Mouse (Mus musculus) embryonic facial prominence, embryonic 15.5 days (tissue): ENCODE measurements around the gene Egln1. TPM values are rescaled to one million over a fixed set of nuclear protein-coding genes. Genes with fewer than 3 reads are reported as not detected.

Experiments used
- ATAC-seq: fragments of 200-750 bp; cut with Nextera tagmentation; 2 replicates; pipeline ENCODE4 v1.8.0; 2017; ENCODE audit warnings: low read depth, moderate TSS enrichment; ENCODE audit not compliant: insufficient number of reproducible peaks, low FRiP score, low TSS enrichment
- H3K27ac ChIP-seq: fragments of 300-500 bp; sonication (generic); replicated peaks from 2 replicates; pipeline ENCODE4 v1.5.1; 2015; ENCODE audit warnings: mild to moderate bottlenecking, inconsistent platforms
- H3K27me3 ChIP-seq: fragments of 300-500 bp; sonication (generic); 2 replicates; pipeline ENCODE4 v1.6.1; 2015; ENCODE audit warnings: inconsistent platforms
- H3K36me3 ChIP-seq: fragments of 300-500 bp; sonication (generic); 2 replicates; pipeline ENCODE4 v1.6.1; 2015; ENCODE audit warnings: mild to moderate bottlenecking, inconsistent platforms
- H3K4me1 ChIP-seq: fragments of 300-500 bp; sonication (generic); 2 replicates; pipeline ENCODE4 v1.6.1; 2015; ENCODE audit warnings: inconsistent platforms
- H3K4me2 ChIP-seq: fragments of 300-500 bp; sonication (generic); replicated peaks from 2 replicates; pipeline ENCODE4 v1.6.1; 2015; ENCODE audit warnings: mild to moderate bottlenecking, inconsistent platforms
- H3K4me3 ChIP-seq: fragments of 300-500 bp; sonication (generic); replicated peaks from 2 replicates; pipeline ENCODE4 v1.5.1; 2015; ENCODE audit warnings: mild to moderate bottlenecking, inconsistent platforms
- H3K9ac ChIP-seq: fragments of 300-500 bp; sonication (generic); 2 replicates; pipeline ENCODE4 v1.6.1; 2015; ENCODE audit warnings: inconsistent platforms
- H3K9me3 ChIP-seq: fragments of 300-500 bp; sonication (generic); replicated peaks from 2 replicates; pipeline ENCODE4 v1.6.1; 2016; ENCODE audit warnings: inconsistent platforms
- WGBS: fragments of 180-500 bp; shearing (Covaris S2); methylation state at CpG from one replicate; pipeline ENCODE4 v1.1.7; 2015; 5-methylcytosine and 5-hydroxymethylcytosine counted together
- polyA plus RNA-seq: library from polyadenylated mRNA; unstranded; fragments of >200 nt; fragmentation: Nextera tagmentation; extraction: Ambion mirVana; gene quantifications from 2 replicates; pipeline ENCODE4 v1.2.1, GENCODE M21; 2015

The Egln1 gene
- polyA plus RNA-seq, 1 experiment from 2014 or later = 13.6 TPM

- H3K27ac ChIP-seq = no peak overlapping the region
- H3K27me3 ChIP-seq = no peaks in the 10 kb centered on the region
- H3K4me2 ChIP-seq = no peak overlapping the region
- H3K4me1 ChIP-seq = peaks cover 5% of the 10 kb centered on the region
- no peaks in the 10 kb centered on the region for H3K36me3 ChIP-seq
- H3K9me3 ChIP-seq = no peaks in the 10 kb centered on the region
- H3K4me3 ChIP-seq = no peak overlapping the region
- ATAC-seq = no peak
- H3K9ac ChIP-seq = no peak overlapping the region
- 91% methylated on average over 8 of the region's 8 CpGs for WGBS
Measured at GRCm38 (mm10) chr8:124964966-124965365, 15.8 kb upstream of the Egln1 start.

GRCm38 (mm10) chr8:124963246-124963645 lies 14.1 kb upstream of the Egln1 start:
- H3K27ac ChIP-seq = no peak overlapping the region
- H3K36me3 ChIP-seq = no peaks in the 10 kb centered on the region
- H3K9me3 ChIP-seq = no peaks in the 10 kb centered on the region
- no peak overlapping the region for H3K4me3 ChIP-seq
- H3K4me1 ChIP-seq = peaks cover 12% of the 10 kb centered on the region
- no peak for ATAC-seq
- 93% methylated on average over 5 of the region's 5 CpGs for WGBS
- no peak overlapping the region for H3K9ac ChIP-seq
- H3K4me2 ChIP-seq = no peak overlapping the region
- no peaks in the 10 kb centered on the region for H3K27me3 ChIP-seq

GRCm38 (mm10) chr8:124960226-124960880 lies 11.2 kb upstream of the Egln1 start:
- no peak for ATAC-seq
- 16% methylated on average over 8 of the region's 8 CpGs for WGBS
- Histone ChIP-seq H3K27ac (peak overlapping the region; percentile 34; the same call in 1 of the 2 replicates), H3K36me3 (no peaks in the 10 kb centered on the region), H3K4me1 (peaks cover 12% of the 10 kb centered on the region), H3K9ac (no peak overlapping the region), H3K4me2 (no peak overlapping the region), H3K9me3 (no peaks in the 10 kb centered on the region), H3K4me3 (no peak overlapping the region), H3K27me3 (no peaks in the 10 kb centered on the region)

DNA sequence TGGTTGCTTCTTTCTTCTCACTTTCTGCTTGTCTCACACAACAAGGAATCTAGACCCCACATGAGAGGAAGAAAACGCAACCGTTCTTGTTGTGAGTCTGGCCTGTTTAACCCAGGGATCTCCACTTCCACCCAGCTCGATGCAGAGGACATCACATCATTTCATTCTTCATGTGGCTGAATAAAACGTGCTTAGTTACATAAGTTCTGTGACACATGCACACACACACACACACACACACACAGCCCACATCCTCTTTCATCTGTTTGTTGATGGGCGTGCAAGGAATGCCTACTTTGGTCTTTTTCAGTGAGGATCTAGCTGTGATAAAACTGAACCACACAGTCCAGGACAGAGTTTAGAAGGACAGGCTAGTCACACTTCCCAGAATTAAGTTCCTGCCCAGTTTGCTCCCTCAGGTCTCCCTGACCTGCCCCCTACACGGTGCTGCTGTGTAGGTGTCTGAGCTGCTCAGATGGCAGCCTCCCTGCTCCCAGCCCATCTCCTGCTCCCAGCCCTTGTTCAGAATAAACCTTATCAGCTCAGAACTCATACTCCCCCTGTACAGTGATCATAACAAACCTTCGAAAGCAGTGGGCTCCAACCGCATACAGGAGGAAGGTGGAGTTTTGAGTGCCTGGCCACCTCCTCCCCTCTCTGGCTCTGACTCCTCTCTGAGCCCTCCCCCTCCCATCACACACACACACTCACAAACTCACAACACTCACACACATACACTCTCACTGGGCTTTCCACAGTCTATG lies 10.5 kb upstream of the Egln1 start:
- no peak overlapping the region for H3K4me2 ChIP-seq
- peak; percentile 23; the same call in 1 of the 2 replicates for ATAC-seq
- no peaks in the 10 kb centered on the region for H3K27me3 ChIP-seq
- H3K27ac ChIP-seq = 0 out of 2 replicates have a peak overlapping the region, but pooled peaks have one; percentile 19
- WGBS = 47% methylated on average over 8 of the region's 8 CpGs
- no peak overlapping the region for H3K4me3 ChIP-seq
- no peaks in the 10 kb centered on the region for H3K36me3 ChIP-seq
- no peaks in the 10 kb centered on the region for H3K9me3 ChIP-seq
- no peak overlapping the region for H3K9ac ChIP-seq
- peaks cover 12% of the 10 kb centered on the region for H3K4me1 ChIP-seq

DNA sequence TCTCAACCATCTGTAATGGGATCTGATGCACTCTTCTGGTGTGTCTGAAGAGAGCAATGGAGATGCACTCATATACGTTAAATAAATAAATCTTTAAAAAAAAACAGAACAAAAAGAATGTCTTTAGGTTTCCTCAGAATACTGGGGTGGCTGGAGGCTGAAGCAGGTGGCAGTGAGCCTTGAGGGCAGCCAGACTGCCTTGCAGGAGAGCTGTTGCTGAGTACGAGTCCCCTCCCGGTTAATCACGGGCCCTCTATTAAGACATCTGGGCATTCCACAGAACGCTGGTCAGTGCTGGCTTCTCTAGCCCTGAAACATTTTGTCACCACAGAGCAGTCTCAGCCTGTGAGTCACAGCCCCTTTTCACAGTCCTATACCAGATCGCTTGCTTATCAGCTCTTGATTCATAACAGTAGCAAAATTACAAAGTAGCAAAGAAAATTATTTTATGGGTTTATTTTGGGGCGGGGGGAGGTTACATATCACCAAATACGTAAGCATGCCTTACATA lies 5.5 kb upstream of the Egln1 start:
- Histone ChIP-seq H3K4me2 (no peak overlapping the region), H3K4me3 (no peak overlapping the region), H3K9ac (no peak overlapping the region), H3K27me3 (no peaks in the 10 kb centered on the region), H3K4me1 (peaks cover 14% of the 10 kb centered on the region), H3K27ac (no peak overlapping the region), H3K36me3 (no peaks in the 10 kb centered on the region), H3K9me3 (no peaks in the 10 kb centered on the region)
- ATAC-seq = no peak
- WGBS = 65% methylated on average over 8 of the region's 8 CpGs

DNA sequence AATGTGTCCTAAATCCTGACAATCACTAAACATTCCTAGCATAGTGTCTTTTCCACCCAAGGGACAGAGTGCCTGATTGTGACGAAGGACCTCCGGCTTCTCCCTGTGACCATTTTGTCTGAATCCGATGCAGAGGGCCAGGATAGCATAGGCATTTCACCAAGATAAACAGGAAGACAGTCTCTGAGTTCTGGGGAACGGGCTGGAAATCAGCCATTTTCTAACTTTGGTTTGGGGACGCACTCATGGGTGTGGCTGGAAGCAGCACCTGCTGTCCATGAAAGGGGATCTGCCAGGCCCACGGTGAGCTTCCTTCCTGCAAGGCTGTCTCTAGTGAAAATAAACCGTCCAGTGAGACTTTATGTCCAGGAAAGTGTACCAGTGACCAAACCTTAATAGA lies 4.1 kb upstream of the Egln1 start:
- ATAC-seq = no peak
- no peaks in the 10 kb centered on the region for H3K9me3 ChIP-seq
- no peak overlapping the region for H3K4me2 ChIP-seq
- H3K27ac ChIP-seq = no peak overlapping the region
- peaks cover 11% of the 10 kb centered on the region for H3K4me1 ChIP-seq
- 82% methylated on average over 7 of the region's 7 CpGs for WGBS
- no peak overlapping the region for H3K9ac ChIP-seq
- H3K4me3 ChIP-seq = no peak overlapping the region
- H3K27me3 ChIP-seq = no peaks in the 10 kb centered on the region
- no peaks in the 10 kb centered on the region for H3K36me3 ChIP-seq

DNA sequence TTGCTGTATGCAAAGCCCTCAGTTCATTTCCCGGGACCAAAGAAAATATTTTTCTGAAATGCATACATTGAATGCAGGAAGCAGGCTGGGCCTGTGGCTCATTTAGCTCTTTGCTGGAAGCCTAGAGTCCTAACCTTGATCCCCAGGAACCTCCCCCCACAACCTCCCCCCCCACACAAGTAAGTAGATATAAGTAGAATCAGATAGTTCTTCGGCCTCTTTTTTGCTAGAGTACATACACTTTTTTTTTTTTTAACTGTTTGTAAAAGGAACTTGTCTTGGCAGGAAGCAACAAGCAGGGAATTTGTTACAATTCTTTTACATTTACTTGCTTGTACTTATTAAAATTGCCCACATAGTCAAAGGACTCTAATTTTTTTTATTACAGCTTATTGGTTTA lies 1.7 kb upstream of the Egln1 start:
- Histone ChIP-seq H3K4me2 (peak overlapping the region; percentile 86), H3K27ac (peak overlapping the region; percentile 93; the same call in 1 of the 2 replicates), H3K4me1 (peaks cover 25% of the 10 kb centered on the region), H3K36me3 (no peaks in the 10 kb centered on the region), H3K9ac (no peak overlapping the region), H3K4me3 (peak overlapping the region; percentile 89), H3K9me3 (no peaks in the 10 kb centered on the region), H3K27me3 (no peaks in the 10 kb centered on the region)
- no peak for ATAC-seq
- 27% methylated on average over 2 of the region's 2 CpGs for WGBS

GRCm38 (mm10) chr8:124950069-124950456 lies 939 bp upstream of the Egln1 start:
- Histone ChIP-seq H3K9ac (peak overlapping the region; percentile 78; the same call in 1 of the 2 replicates), H3K4me3 (peak overlapping the region; percentile 89), H3K9me3 (no peaks in the 10 kb centered on the region), H3K27ac (peak overlapping the region; percentile 93), H3K4me1 (peaks cover 30% of the 10 kb centered on the region), H3K36me3 (no peaks in the 10 kb centered on the region), H3K4me2 (peak overlapping the region; percentile 86), H3K27me3 (no peaks in the 10 kb centered on the region)
- WGBS = 27% methylated on average over 10 of the region's 10 CpGs
- ATAC-seq = no peak

- Histone ChIP-seq H3K9ac (peak overlapping the region; percentile 83), H3K4me1 (peaks cover 30% of the 10 kb centered on the region), H3K36me3 (no peaks in the 10 kb centered on the region), H3K9me3 (no peaks in the 10 kb centered on the region), H3K27me3 (no peaks in the 10 kb centered on the region), H3K4me3 (peak overlapping the region; percentile 89), H3K4me2 (peak overlapping the region; percentile 86), H3K27ac (peak overlapping the region; percentile 93)
- ATAC-seq = 0 out of 2 replicates have a peak, but pooled peaks have one; percentile 17
- 0% methylated on average over 29 of the region's 62 CpGs for WGBS
Measured at GRCm38 (mm10) chr8:124948733-124949111, 402 bp downstream of the Egln1 start.

DNA sequence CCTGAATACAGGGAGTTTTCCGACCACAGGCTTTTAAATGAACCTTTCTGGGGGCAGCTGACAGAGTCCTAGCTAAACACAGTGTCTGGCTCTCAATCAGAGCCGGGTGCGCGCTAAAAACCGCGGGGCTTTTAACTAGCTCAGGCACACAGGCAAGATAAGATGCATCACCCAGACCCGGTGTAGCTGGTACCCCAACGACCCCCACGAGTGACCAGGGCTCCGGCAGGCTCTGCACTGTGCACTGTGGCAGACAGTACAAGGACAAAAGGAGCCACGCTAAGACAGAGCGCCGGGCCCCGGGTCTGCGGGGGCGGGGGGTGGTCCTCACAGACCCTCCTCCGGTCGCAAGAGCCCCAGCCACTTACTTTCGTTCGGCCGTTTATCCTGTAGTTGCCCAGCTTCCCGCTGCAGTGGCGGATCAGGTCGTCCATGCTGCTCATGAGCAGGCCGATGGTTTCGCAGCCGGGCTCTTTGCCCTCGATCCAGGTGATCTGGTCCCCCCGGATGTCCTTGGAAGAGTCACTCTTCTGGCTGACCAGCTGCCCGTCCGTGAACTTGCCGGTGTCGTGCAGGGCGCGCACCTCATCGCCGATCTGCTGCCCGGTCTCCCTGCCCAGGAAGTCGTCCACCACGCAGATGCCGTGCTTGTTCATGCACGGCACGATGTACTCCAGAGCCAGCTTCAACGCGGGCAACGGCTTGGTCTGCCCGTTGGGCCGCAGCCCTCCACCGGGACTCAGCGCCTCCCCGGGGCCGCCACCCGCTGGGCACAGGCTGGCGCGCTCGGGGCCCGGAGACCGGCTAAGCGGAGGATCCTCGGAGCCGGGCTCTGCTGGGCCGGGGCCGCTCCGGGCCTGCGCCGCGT lies 1.0 kb downstream of the Egln1 start:
- no peaks in the 10 kb centered on the region for H3K36me3 ChIP-seq
- no peak for ATAC-seq
- peaks cover 33% of the 10 kb centered on the region for H3K4me1 ChIP-seq
- peak overlapping the region; percentile 86 for H3K4me2 ChIP-seq
- under 1% methylated on average over 65 of the region's 67 CpGs for WGBS
- peak overlapping the region; percentile 83 for H3K9ac ChIP-seq
- H3K4me3 ChIP-seq = peak overlapping the region; percentile 89
- H3K27me3 ChIP-seq = no peaks in the 10 kb centered on the region
- no peaks in the 10 kb centered on the region for H3K9me3 ChIP-seq
- peak overlapping the region; percentile 93 for H3K27ac ChIP-seq

GRCm38 (mm10) chr8:124944406-124944805 lies 4.7 kb downstream of the Egln1 start:
- Histone ChIP-seq H3K4me2 (no peak overlapping the region), H3K9me3 (no peaks in the 10 kb centered on the region), H3K27ac (no peak overlapping the region), H3K36me3 (0 out of 2 replicates have a peak, but pooled peaks cover 3% of the 10 kb centered on the region), H3K27me3 (no peaks in the 10 kb centered on the region), H3K4me1 (peaks cover 24% of the 10 kb centered on the region), H3K9ac (no peak overlapping the region), H3K4me3 (no peak overlapping the region)
- WGBS = 53% methylated on average over 7 of the region's 7 CpGs
- ATAC-seq = no peak
